Mouse (Mus musculus) heart, adult 2 months (tissue): ENCODE measurements around the gene Myo10. TPM values are rescaled to one million over a fixed set of nuclear protein-coding genes. Genes with fewer than 3 reads are reported as not detected.

Source experiments
- DNase-seq, 2 experiments: peaks; one replicate each; pipeline ENCODE4 v3.0.0; 2021
- H3K27ac ChIP-seq: fragments of 200-600 bp; 2 replicates; pipeline ENCODE4 v1.8.1; 2022
- H3K27me3 ChIP-seq: fragments of 200-500 bp; 2 replicates; pipeline ENCODE4 v1.6.1; 2012; ENCODE audit warnings: mild to moderate bottlenecking, low read length, inconsistent platforms, mixed read lengths; ENCODE audit not compliant: control insufficient read depth, insufficient read depth
- H3K36me3 ChIP-seq: fragments of 200-500 bp; 2 replicates; pipeline ENCODE4 v1.6.1; 2012; ENCODE audit warnings: low read length, inconsistent platforms; ENCODE audit not compliant: control insufficient read depth, insufficient read depth
- H3K4me1 ChIP-seq: fragments of 200-500 bp; 2 replicates; pipeline ENCODE4 v1.6.1; 2011; ENCODE audit warnings: low read length; ENCODE audit not compliant: control insufficient read depth, insufficient read depth
- H3K4me3 ChIP-seq: fragments of 200-600 bp; 2 replicates; pipeline ENCODE4 v1.8.1; 2022
- H3K79me2 ChIP-seq: fragments of 200-500 bp; replicated peaks from 2 replicates; pipeline ENCODE4 v1.6.1; 2012; ENCODE audit warnings: mild to moderate bottlenecking, inconsistent platforms, low read length, moderate library complexity, mixed read lengths; ENCODE audit not compliant: control insufficient read depth, insufficient read depth
- H3K9ac ChIP-seq: fragments of 200-500 bp; 2 replicates; pipeline ENCODE4 v1.6.1; 2012; ENCODE audit warnings: low read depth, mild to moderate bottlenecking, control low read depth, inconsistent platforms, low read length, mixed read lengths
- CTCF ChIP-seq: fragments of 200-600 bp; IDR thresholded peaks from 2 replicates; pipeline ENCODE4 v1.8.1; 2022; ENCODE audit warnings: antibody characterized with exemption, mild to moderate bottlenecking, moderate library complexity
- EP300 ChIP-seq: fragments of 200-500 bp; IDR thresholded peaks from 2 replicates; pipeline ENCODE4 v1.6.1; 2011; ENCODE audit warnings: low read depth, low read length, control low read depth; ENCODE audit not compliant: insufficient read depth
- POLR2A ChIP-seq: fragments of 200-500 bp; IDR thresholded peaks from 2 replicates; pipeline ENCODE4 v1.6.1; 2011; ENCODE audit warnings: mild to moderate bottlenecking, low read depth, low read length, control low read depth; ENCODE audit not compliant: insufficient read depth
- WGBS: fragments of 180-500 bp; shearing (Covaris S2); methylation state at CpG from one replicate; pipeline ENCODE4 v1.1.7; 2018; 5-methylcytosine and 5-hydroxymethylcytosine counted together
- intact Hi-C: fragments of 180-260 bp; cut with DNase I; formaldehyde crosslinking; loops from one replicate; pipeline ENCODE4 v1.15.1; 2025
- polyA plus RNA-seq: library from polyadenylated mRNA; depleted of rRNA; stranded (reverse); fragments of >200 nt; gene quantifications from 2 replicates; pipeline ENCODE4 v1.2.3, GENCODE M21; 2012
- total RNA-seq, 2 experiments: library from RNA; stranded (reverse); gene quantifications; 2 replicates each; pipeline ENCODE4 v1.2.3; 2021

Myo10 gene
- total and polyA plus RNA-seq, 3 experiments = 26.6 to 67.9 (median 63.7) TPM

DNA sequence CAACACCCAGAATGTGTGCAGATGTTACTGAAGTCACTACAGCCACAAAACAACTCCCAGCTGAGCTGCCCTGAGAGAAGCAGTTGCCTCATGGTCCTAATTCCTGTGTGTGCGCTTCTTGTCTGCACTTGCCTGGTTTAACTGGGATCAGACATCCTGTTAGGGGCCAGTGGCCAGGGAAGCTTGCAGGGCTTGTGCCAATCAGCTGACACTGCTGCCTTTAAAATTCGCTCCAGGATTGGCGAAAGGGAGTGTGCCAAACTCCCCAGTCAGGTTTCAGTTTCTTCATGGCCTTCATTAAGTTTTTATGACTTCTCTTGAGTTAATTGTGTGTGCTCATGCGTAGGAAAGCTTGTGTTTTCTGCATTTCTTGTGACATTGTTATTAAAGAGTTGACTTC is 3.1 kb downstream of the Myo10 start:
- DNase-seq = peak; percentile 42 to 44
- Histone ChIP-seq H3K36me3 (no peaks in the 10 kb centered on the region; the same call in 1 of the 2 replicates), H3K9ac (peak overlapping the region; percentile 32), H3K27me3 (no peaks in the 10 kb centered on the region), H3K4me1 (peaks cover 7% of the 10 kb centered on the region), H3K79me2 (peaks cover 7% of the 10 kb centered on the region), H3K27ac (peak overlapping the region; percentile 27), H3K4me3 (peak overlapping the region; percentile 94)
- TF ChIP-seq POLR2A (peak; percentile 45), EP300 (no peak)
- 27% methylated on average over 4 of the region's 4 CpGs for WGBS
- intact Hi-C loops = loop anchor here (2.0 kb wide), 2 partner anchors 91 to 139 kb away; no protein-coding TSS in a partner anchor

DNA sequence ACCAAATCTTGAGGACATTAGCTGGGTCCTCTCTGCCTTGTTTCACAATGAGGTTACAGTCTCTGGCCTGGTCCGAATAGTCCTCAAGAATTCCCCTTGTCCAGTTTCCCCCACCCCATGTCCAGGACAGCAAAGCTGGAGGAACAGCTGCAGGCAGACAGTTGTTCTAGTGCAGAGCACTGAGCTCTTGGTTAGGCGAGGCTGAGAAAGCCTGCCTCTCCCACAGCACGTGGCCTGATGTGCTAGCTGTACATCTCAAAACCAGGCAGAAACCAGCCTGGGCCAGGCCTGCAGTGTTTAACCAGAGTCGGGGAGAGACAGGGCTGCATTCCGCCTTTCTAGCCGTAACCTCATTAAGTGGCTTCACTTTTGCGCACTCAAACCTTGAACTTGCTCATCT is 4.7 kb downstream of the Myo10 start:
- TF ChIP-seq POLR2A = no peak
- TF ChIP-seq CTCF = no peak
- TF ChIP-seq EP300 = no peak
- Histone ChIP-seq H3K36me3 (no peaks in the 10 kb centered on the region; the same call in 1 of the 2 replicates), H3K4me3 (no peak overlapping the region), H3K27ac (no peak overlapping the region), H3K4me1 (peaks cover 8% of the 10 kb centered on the region), H3K79me2 (peaks cover 8% of the 10 kb centered on the region), H3K27me3 (no peaks in the 10 kb centered on the region), H3K9ac (no peak overlapping the region)
- no peak for DNase-seq
- WGBS = 73% methylated on average over 7 of the region's 7 CpGs
- intact Hi-C loops = no loop called here

DNA sequence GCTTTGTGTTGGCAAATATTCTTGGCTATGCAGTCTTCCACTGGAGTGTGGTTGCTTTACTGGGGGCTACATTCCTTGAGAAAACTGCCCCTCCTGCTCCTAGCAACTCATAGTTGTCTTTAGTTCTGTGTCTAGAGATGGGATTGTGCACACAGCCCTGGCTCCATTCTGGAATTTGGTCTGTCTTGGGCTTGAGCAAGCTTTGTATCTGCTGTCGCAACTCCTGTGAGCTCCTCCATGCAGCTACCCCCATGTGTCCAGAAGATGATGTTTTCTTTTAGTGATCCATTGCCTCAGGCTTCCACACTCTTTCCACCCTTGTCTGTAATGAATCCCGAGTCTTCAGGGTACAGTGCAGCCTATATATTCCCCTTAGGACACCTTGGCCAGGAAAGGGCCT is 5.9 kb downstream of the Myo10 start:
- Histone ChIP-seq H3K4me1 (peaks cover 14% of the 10 kb centered on the region), H3K9ac (no peak overlapping the region), H3K4me3 (no peak overlapping the region), H3K79me2 (peaks cover 8% of the 10 kb centered on the region), H3K27me3 (no peaks in the 10 kb centered on the region), H3K36me3 (no peaks in the 10 kb centered on the region; the same call in 1 of the 2 replicates), H3K27ac (no peak overlapping the region)
- TF ChIP-seq POLR2A = no peak
- no peak for TF ChIP-seq CTCF
- TF ChIP-seq EP300 = no peak
- DNase-seq = no peak
- intact Hi-C loops = no loop called here
- 82% methylated on average over 2 of the region's 2 CpGs for WGBS

DNA sequence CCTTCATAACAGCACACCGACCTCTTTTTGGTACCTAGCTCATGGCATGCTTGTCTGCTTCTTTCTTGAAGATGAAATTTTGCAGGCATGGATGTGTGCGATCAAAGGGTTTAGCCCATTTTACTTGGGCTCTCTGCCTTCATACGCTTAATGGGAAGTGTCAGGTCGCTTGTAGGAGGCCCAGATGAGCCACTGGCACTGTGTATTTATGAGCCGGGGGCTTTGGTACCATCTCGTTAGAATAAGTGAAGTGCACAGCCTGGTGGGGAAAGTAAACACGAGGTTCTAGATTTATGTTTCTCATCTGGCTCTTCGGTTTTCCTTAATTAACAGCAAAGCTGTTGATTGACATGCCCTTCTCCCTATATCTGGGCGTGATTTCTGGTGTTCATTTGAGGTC is 8.4 kb downstream of the Myo10 start:
- Histone ChIP-seq H3K36me3 (no peaks in the 10 kb centered on the region), H3K79me2 (peaks cover 6% of the 10 kb centered on the region; the same call in 1 of the 2 replicates), H3K9ac (no peak overlapping the region), H3K4me3 (no peak overlapping the region), H3K27me3 (no peaks in the 10 kb centered on the region), H3K27ac (no peak overlapping the region), H3K4me1 (peaks cover 14% of the 10 kb centered on the region)
- DNase-seq = no peak
- 90% methylated on average over 9 of the region's 9 CpGs for WGBS
- intact Hi-C loops = no loop called here
- no peak for TF ChIP-seq POLR2A
- no peak for TF ChIP-seq EP300
- TF ChIP-seq CTCF = no peak

DNA sequence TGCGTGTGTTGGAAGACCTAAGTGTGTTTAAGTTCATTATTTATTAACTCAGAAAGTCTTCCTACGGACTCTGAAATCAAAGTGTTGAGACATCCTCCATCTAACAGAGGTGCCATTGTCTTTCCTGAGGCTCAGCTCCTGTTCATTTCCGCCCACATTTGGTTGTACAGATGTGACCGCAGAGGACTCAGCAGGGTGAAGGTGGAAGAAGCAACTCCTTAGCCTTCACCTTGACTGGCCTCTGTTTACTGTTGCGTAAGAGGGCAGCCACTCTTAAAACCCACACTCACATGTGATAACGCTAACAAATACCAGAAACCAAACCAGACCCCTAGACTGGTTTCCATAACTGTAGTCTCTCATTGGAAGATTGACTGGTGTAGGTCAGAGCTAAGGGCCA is 9.0 kb downstream of the Myo10 start:
- Histone ChIP-seq H3K4me3 (0 out of 2 replicates have a peak overlapping the region, but pooled peaks have one; percentile 6), H3K27ac (no peak overlapping the region), H3K27me3 (no peaks in the 10 kb centered on the region), H3K4me1 (peaks cover 14% of the 10 kb centered on the region), H3K36me3 (no peaks in the 10 kb centered on the region), H3K79me2 (peaks cover 5% of the 10 kb centered on the region; the same call in 1 of the 2 replicates), H3K9ac (no peak overlapping the region)
- TF ChIP-seq EP300 = no peak
- no peak for TF ChIP-seq CTCF
- no peak for TF ChIP-seq POLR2A
- no peak for DNase-seq
- WGBS = 81% methylated on average over 6 of the region's 6 CpGs
- intact Hi-C loops = no loop called here

DNA sequence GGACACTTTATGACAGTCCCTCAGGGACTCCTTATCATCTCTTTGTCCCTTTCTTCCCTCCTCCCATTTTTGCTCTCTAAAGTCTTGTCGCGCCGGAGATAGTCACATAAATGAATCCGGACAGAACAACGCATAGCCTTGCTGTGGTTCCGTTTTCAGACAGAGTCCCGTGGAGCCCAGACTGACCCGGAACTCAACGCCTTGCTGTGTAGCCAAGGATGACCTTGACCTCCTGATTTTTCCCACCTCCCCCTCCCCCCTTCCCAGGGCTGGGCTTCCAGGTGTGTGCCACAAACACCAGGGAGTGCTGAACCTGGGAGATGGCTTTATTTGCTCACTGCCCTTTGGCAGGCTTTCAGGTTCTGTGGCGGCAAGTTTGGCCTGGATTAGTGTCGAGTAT is 10.6 kb downstream of the Myo10 start:
- no peak overlapping the region for H3K27ac ChIP-seq
- no peaks in the 10 kb centered on the region for H3K36me3 ChIP-seq
- H3K4me1 ChIP-seq = peaks cover 21% of the 10 kb centered on the region
- no peak overlapping the region; the same call in 1 of the 2 replicates for H3K9ac ChIP-seq
- intact Hi-C loops = no loop called here
- WGBS = 61% methylated on average over 11 of the region's 11 CpGs
- peaks cover 5% of the 10 kb centered on the region; the same call in 1 of the 2 replicates for H3K79me2 ChIP-seq
- DNase-seq = no peak
- no peaks in the 10 kb centered on the region for H3K27me3 ChIP-seq
- H3K4me3 ChIP-seq = no peak overlapping the region
- TF ChIP-seq CTCF (no peak), EP300 (no peak), POLR2A (no peak)
